Mouse (Mus musculus): ENCODE measurements around the gene Rpl22. TPM values are rescaled to one million over a fixed set of nuclear protein-coding genes. Genes with fewer than 3 reads are reported as not detected.

Gene Rpl22
- polyA plus RNA-seq, 1 experiment from 2014 or later: 448 TPM

DNA sequence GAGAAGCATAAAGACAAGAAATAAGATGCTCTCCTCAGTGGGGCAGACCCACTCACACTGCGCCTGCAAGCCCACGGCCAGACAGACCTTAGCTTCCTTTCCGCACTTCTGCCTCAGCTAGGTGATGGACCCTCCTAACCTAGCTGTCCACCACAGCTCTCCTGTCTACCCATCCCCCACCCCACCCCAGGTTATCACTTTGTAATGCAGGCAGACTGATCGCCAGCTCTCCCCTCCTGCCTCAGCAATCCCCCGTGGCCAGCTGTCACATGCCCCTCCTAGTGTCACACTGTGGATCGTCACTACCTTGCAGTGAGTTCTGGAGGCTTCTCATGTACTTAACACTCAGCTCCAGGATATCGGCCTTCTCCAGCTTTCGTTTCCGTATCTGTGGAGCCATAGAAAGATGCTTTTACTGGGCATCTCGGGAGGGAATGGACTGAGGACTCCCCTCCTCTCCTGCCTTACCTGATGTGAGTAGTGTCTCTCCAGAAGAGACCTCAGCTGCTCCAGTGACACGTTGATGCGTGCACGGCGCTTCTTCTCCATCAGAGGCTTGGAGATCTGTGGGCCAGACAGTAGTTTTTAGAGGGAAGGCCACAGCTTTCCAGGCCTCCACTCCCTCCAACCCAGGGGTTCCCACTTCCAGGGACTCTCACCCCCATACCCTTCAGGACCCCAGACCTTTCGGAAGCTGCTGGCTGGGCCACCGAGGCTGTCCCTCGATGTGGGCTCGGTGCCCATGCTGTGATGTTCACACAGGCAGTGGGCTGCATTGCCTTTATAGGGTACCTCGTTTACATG is 38.0 kb upstream of the Rpl22 start:
- Histone ChIP-seq H3K9me3 (peaks cover 2% of the 10 kb centered on the region; the same call in 1 of the 2 replicates), H3K9ac (replicated peaks) (no peak overlapping the region), H3K4me2 (no peak overlapping the region), H3K4me1 (replicated peaks) (peaks cover 32% of the 10 kb centered on the region), H3K36me3 (no peaks in the 10 kb centered on the region), H3K4me3 (replicated peaks) (no peak overlapping the region), H3K27me3 (peaks cover 97% of the 10 kb centered on the region), H3K27ac (no peak overlapping the region)
- ATAC-seq (ENCODE audit: insufficient number of reproducible peaks, insufficient read depth, low FRiP score, low TSS enrichment, low read depth): no peak
- 18% methylated on average over 19 of the region's 19 CpGs for WGBS

DNA sequence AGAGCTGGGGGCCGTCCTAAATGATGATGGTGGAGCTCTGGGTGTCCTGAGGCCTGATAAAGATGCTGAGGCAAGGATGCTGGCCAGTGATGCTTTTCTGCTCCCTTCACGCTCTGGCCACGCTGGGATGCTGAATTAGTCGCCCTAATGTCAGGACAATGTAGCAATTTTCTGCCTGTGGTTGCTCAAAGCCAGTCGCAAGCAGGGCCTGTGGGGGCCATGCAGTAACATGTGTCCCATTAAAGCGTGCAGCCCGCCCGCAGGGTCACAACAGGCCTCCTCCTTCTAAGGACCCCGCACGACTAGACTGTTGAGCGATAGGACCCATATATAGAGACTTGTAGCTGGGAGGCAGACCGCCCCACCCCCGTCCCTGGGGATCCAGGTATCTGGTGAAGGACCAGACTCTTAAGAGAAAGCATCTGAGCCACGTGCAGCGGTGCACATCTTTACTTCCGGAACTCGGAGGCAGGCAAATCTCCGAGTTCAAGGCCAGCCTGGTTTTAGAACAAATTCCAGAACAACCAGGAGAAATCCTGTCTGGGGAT is 37.1 kb upstream of the Rpl22 start:
- Histone ChIP-seq H3K27me3 (peaks cover 97% of the 10 kb centered on the region), H3K9me3 (peaks cover 2% of the 10 kb centered on the region; the same call in 1 of the 2 replicates), H3K27ac (no peak overlapping the region), H3K9ac (replicated peaks) (no peak overlapping the region), H3K36me3 (no peaks in the 10 kb centered on the region), H3K4me1 (replicated peaks) (peaks cover 23% of the 10 kb centered on the region), H3K4me2 (no peak overlapping the region), H3K4me3 (replicated peaks) (no peak overlapping the region)
- 60% methylated on average over 18 of the region's 18 CpGs for WGBS
- no peak for ATAC-seq (ENCODE audit: insufficient number of reproducible peaks, insufficient read depth, low FRiP score, low TSS enrichment, low read depth)

DNA sequence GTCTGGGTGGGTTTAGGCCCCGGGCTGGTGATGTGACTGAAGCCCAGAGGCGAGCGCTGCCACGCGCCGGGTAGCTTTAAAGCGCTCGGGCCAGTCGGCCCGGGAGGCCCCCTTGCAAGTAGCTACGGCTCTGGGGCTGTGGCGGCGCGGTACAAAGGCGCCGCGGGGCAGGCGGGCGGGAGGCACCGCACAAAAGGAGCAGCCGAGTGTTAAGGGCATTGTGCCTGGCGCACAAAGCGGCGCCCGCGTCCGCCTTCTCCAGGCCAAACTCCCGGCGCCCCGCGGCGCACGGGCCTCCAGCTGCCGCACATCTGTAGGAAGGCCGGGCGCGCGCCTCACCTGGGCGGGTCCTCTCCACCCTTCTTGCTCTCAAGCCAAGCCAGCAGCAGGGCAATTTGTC is 35.2 kb upstream of the Rpl22 start:
- ATAC-seq (ENCODE audit: insufficient number of reproducible peaks, insufficient read depth, low FRiP score, low TSS enrichment, low read depth): no peak
- Histone ChIP-seq H3K4me3 (replicated peaks) (peak overlapping the region; percentile 37), H3K27me3 (peaks cover 96% of the 10 kb centered on the region), H3K4me2 (peak overlapping the region; percentile 66), H3K9ac (replicated peaks) (peak overlapping the region; percentile 52), H3K4me1 (replicated peaks) (peaks cover 25% of the 10 kb centered on the region), H3K9me3 (peaks cover 2% of the 10 kb centered on the region; the same call in 1 of the 2 replicates), H3K27ac (no peak overlapping the region), H3K36me3 (no peaks in the 10 kb centered on the region)
- WGBS: under 1% methylated on average over 39 of the region's 39 CpGs

DNA sequence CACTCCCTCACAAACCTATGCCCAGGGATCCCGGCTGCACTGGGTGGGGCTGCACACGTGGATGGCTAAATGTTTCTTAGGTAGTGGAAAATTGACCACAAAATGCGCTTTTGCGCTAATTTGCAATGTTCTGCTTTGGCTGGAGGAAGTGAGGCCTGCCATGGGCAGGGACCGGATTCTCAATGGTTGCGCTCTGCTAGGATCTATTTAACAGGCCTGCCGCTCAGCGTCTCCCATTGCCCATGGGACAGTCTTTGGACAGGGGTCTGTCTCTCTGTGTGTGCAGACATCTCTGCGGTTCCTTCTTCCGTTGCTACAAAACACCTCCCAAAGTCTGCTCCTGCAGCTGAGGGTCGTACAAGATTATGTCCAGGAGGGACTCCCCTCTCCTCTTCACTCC is 34.6 kb upstream of the Rpl22 start:
- 17% methylated on average over 11 of the region's 11 CpGs for WGBS
- peak overlapping the region; percentile 37; the same call in 1 of the 2 replicates for H3K4me3 ChIP-seq (replicated peaks)
- H3K4me1 ChIP-seq (replicated peaks): peaks cover 24% of the 10 kb centered on the region
- peak overlapping the region; percentile 66 for H3K4me2 ChIP-seq
- no peak overlapping the region; the same call in 1 of the 2 replicates for H3K9ac ChIP-seq (replicated peaks)
- H3K36me3 ChIP-seq: no peaks in the 10 kb centered on the region
- peaks cover 96% of the 10 kb centered on the region for H3K27me3 ChIP-seq
- H3K9me3 ChIP-seq: peaks cover 2% of the 10 kb centered on the region; the same call in 1 of the 2 replicates
- no peak overlapping the region for H3K27ac ChIP-seq
- no peak for ATAC-seq (ENCODE audit: insufficient number of reproducible peaks, insufficient read depth, low FRiP score, low TSS enrichment, low read depth)

DNA sequence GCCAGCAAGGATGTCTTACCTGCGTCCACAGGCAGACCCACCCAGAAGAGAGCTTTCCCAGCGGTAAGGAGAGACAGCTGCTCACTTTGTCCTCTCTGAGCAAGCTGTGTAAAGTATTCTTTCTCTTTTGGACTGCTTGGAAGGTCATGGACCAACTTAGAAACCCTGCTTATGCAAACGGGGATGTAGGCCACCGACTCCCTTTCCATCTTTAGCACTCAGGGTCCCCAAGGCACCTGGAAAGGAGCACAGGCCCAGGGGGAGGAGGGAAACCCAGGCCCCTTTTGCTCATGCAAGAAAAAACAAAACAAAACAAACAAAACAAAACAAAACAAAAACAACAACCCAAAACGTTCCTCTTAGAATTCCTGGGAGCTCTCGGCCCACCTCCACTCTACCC is 34.0 kb upstream of the Rpl22 start, which contains the start of gene Hes3:
Hes3 (minus strand) TSS at position 101 of the 400 bp plus-strand sequence.
- 35% methylated on average over 6 of the region's 6 CpGs for WGBS
- ATAC-seq (ENCODE audit: insufficient number of reproducible peaks, insufficient read depth, low FRiP score, low TSS enrichment, low read depth): no peak
- peaks cover 2% of the 10 kb centered on the region; the same call in 1 of the 2 replicates for H3K9me3 ChIP-seq
- H3K4me2 ChIP-seq: peak within 1 kb of the TSS; percentile 66
- peaks cover 91% of the 10 kb centered on the region for H3K27me3 ChIP-seq
- H3K36me3 ChIP-seq: no peaks in the 10 kb centered on the region
- peak within 1 kb of the TSS; percentile 37 for H3K4me3 ChIP-seq (replicated peaks)
- peaks cover 21% of the 10 kb centered on the region for H3K4me1 ChIP-seq (replicated peaks)
- H3K27ac ChIP-seq: no peak within 1 kb of the TSS
- peak within 1 kb of the TSS; percentile 52 for H3K9ac ChIP-seq (replicated peaks)

DNA sequence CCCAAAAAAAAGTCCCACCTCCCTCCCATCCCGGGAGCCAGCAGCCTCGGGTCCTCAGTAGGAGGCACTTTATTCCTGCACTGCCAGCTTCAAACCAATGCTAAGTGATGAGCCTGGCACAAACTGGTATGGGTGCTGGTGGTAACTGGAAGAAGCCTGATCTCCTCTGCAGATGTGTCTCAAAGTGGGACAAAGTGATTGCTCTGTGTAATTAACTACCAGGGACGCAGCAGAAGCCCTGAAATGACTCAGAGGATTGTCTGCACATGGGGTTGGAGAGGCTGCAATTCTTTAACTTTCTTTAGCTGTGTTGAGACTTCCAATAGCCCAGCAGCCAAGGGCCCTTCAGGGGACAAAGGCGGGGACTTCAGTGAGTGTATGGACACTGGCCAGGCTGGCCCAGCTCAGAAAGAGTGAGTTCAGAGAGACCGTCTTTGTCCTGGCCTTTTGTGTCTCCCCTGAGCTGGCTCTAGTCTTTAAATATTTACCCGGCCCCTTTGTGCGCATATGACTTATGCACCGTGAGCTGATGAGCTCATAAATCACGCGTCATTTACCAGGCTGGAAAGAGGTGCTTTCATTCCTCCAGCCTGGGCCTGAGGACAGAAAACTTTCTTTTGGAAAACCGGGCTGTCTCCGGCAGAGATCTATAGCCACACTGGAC is 33.3 kb upstream of the Rpl22 start:
- ATAC-seq (ENCODE audit: insufficient number of reproducible peaks, insufficient read depth, low FRiP score, low TSS enrichment, low read depth): no peak
- WGBS: 25% methylated on average over 12 of the region's 12 CpGs
- Histone ChIP-seq H3K4me2 (no peak overlapping the region), H3K27me3 (peaks cover 84% of the 10 kb centered on the region), H3K27ac (no peak overlapping the region), H3K4me1 (replicated peaks) (peaks cover 17% of the 10 kb centered on the region), H3K9me3 (peaks cover 2% of the 10 kb centered on the region; the same call in 1 of the 2 replicates), H3K9ac (replicated peaks) (no peak overlapping the region), H3K36me3 (no peaks in the 10 kb centered on the region), H3K4me3 (replicated peaks) (no peak overlapping the region)

DNA sequence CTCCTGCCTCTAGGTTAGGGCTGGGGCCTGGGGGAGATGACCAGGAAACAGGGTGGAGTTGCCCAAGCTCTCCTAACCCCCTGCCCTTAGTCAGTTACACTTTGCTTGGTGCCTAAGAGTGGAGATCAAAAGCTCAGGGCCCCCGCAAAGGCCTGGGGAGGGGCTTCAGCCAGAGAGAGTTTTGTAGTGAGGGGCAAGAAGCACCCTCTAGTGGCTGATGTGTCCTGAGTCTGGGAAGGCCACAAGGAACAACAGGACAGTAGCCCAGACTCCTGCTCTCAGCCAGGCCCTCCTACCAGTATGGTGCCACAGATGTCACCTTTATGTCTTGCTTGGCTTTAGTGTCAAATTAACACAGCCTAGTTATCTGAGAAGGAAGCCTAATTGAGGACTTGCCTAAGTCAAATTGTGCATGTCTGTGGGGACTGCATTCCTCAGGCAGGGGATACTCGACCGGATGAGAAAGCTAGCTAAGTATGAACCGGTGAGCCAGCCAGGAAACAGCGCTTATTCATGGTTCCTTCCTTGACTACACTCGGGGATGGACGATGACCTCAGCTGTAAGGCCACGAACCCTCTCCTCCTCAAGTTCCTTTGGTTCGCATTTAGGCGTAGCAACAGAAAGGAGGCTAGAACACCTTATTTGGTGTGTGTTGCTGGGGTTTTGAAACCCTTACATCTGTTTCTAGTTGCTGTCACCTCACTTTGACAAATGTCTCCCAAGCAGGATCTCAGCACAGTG is 31.2 kb upstream of the Rpl22 start:
- peaks cover 65% of the 10 kb centered on the region for H3K27me3 ChIP-seq
- WGBS: 47% methylated on average over 10 of the region's 10 CpGs
- no peak overlapping the region; the same call in 1 of the 2 replicates for H3K9ac ChIP-seq (replicated peaks)
- no peak overlapping the region for H3K27ac ChIP-seq
- H3K4me2 ChIP-seq: no peak overlapping the region
- no peak overlapping the region for H3K4me3 ChIP-seq (replicated peaks)
- ATAC-seq (ENCODE audit: insufficient number of reproducible peaks, insufficient read depth, low FRiP score, low TSS enrichment, low read depth): no peak
- no peaks in the 10 kb centered on the region for H3K9me3 ChIP-seq
- H3K36me3 ChIP-seq: peaks cover 1% of the 10 kb centered on the region; the same call in 1 of the 2 replicates
- peaks cover 30% of the 10 kb centered on the region for H3K4me1 ChIP-seq (replicated peaks)

DNA sequence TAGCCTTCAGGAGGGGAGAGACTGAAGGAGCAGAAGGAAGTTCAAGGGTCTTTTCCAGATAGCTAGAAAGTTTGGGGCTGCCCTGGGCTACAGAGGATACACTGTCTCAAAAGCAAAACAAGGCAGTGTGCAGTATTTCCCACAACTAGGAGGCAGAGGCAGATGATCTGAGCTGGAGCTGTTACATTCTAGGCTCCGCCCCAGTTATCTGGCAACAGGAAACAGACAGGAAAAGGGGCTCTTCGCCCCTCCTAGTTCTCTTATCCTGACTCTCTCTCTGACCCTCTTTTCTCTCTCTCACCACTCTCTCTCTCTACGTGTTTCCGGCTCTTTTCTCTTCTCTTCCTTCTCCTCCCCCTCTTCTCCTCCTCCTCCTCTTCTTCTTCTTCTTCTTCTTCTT is 29.6 kb upstream of the Rpl22 start:
- Histone ChIP-seq H3K27me3 (peaks cover 50% of the 10 kb centered on the region), H3K9ac (replicated peaks) (no peak overlapping the region), H3K4me3 (replicated peaks) (no peak overlapping the region), H3K27ac (no peak overlapping the region), H3K4me1 (replicated peaks) (peaks cover 20% of the 10 kb centered on the region), H3K9me3 (no peaks in the 10 kb centered on the region), H3K4me2 (no peak overlapping the region; the same call in 1 of the 2 replicates), H3K36me3 (peaks cover 17% of the 10 kb centered on the region)
- WGBS: 47% methylated on average over 4 of the region's 4 CpGs
- no peak for ATAC-seq (ENCODE audit: insufficient number of reproducible peaks, insufficient read depth, low FRiP score, low TSS enrichment, low read depth)

DNA sequence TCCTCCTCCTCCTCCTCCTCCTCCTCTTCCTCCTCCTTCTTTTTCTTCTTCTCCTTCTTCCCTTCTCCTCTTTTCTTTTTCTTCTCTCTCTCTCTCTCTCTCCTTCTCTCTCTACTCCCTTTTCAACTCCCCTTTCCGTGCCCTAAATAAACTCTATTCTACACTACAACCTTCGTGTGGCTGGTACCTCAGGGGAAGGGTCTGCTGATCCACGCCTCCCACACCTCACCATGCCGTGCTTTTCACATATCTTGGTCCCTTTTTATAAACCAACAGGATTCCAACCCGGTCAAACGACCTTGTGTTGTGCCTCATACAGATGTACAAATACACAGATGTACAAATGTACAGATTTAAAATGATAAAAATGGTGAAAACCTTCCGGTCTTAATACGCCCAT is 29.2 kb upstream of the Rpl22 start:
- Histone ChIP-seq H3K27ac (peak overlapping the region; percentile 23; the same call in 1 of the 2 replicates), H3K4me1 (replicated peaks) (peaks cover 19% of the 10 kb centered on the region), H3K27me3 (peaks cover 46% of the 10 kb centered on the region), H3K9me3 (no peaks in the 10 kb centered on the region), H3K36me3 (peaks cover 21% of the 10 kb centered on the region), H3K4me3 (replicated peaks) (peak overlapping the region; percentile 97), H3K9ac (replicated peaks) (0 out of 2 replicates have a peak overlapping the region, but pooled peaks have one; percentile 37), H3K4me2 (peak overlapping the region; percentile 62)
- no peak for ATAC-seq (ENCODE audit: insufficient number of reproducible peaks, insufficient read depth, low FRiP score, low TSS enrichment, low read depth)
- WGBS: 17% methylated on average over 8 of the region's 8 CpGs

DNA sequence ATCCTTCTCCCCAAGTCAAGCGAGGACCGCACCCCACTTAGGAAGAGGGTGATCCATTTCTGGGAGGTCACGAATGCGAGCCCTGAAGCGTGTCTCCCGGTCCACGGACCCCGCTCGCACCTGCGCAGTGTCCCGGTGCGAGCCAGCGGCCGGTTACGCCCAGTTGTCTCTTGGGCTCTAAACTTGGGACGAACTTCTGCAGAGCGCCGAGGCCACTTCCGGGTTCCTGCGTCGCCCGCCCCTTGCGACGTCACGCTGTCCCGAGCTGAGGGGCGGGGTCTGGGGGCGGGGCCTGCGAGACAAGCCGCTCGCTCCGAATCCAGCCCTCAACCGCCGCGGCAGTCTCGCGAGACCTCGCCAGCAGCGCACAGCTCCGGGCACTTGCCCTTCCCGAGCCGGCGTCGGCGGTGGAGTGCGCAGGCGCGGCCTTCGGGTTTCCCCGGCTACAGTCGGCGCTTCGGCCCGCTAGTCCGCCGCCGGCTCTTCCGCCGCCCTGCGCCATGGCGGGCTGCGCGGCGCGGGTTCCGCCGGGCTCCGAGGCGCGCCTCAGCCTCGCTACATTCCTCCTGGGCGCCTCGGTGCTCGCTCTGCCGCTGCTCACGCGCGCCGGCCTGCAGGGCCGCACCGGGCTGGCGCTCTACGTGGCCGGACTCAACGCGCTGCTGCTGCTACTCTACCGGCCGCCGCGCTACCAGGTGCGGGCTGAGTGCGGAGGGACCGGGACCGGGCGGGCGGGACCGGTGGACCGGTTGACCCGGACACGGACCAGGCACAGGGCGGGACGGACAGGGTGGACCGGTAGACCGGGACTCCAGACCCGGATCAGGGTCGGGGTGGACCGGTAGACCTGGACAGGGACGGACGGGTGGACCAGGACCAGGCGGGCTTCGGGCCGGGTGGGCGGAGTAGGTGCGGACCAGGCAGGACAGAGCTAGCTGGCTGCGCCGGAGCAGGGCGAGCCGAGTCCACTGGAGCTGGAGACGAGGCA is 28.4 kb upstream of the Rpl22 start, which contains the start of gene Icmt:
Icmt (plus strand) TSS at position 354 of the 988 bp plus-strand sequence.
- Histone ChIP-seq H3K27ac (peak within 1 kb of the TSS; percentile 78), H3K4me1 (replicated peaks) (peaks cover 19% of the 10 kb centered on the region), H3K36me3 (peaks cover 29% of the 10 kb centered on the region), H3K9me3 (no peaks in the 10 kb centered on the region), H3K4me3 (replicated peaks) (peak within 1 kb of the TSS; percentile 97), H3K9ac (replicated peaks) (peak within 1 kb of the TSS; percentile 98), H3K27me3 (peaks cover 38% of the 10 kb centered on the region), H3K4me2 (peak within 1 kb of the TSS; percentile 94)
- under 1% methylated on average over 116 of the region's 119 CpGs for WGBS
- peak; percentile 95 for ATAC-seq (ENCODE audit: insufficient number of reproducible peaks, insufficient read depth, low FRiP score, low TSS enrichment, low read depth)
